Mouse (Mus musculus): ENCODE results near the gene Atg7.

- no peak for TF ChIP-seq CTCF (IDR thresholded peaks at IDR 0.05; ENCODE audit: low read depth)
- no peak for TF ChIP-seq EP300 (IDR thresholded peaks at IDR 0.05; ENCODE audit: low read depth)
These were observed 143.6 kb downstream of the Atg7 start for GRCm38 (mm10) chr6:114786461-114786860.
